Mouse (Mus musculus) liver, embryonic 15.5 days (tissue): ENCODE results near the gene Tex44. TPM values are rescaled to one million over a fixed set of nuclear protein-coding genes. Genes with fewer than 3 reads are reported as not detected.
A peak's percentile ranks its signal among the peaks of the same experiment; 100 is the strongest.

Experiments used
- ATAC-seq: fragments of 200-750 bp; cut with Nextera tagmentation; 2 replicates; pipeline ENCODE4 v1.8.0; 2017; ENCODE audit warnings: moderate number of reproducible peaks, mild to moderate bottlenecking, moderate library complexity; ENCODE audit not compliant: insufficient read depth
- H3K27ac ChIP-seq: fragments of 300-500 bp; sonication (generic); replicated peaks from 2 replicates; pipeline ENCODE4 v1.5.1; 2015; ENCODE audit warnings: mild to moderate bottlenecking, inconsistent platforms
- H3K27me3 ChIP-seq: fragments of 300-500 bp; sonication (generic); 2 replicates; pipeline ENCODE4 v1.6.1; 2015; ENCODE audit warnings: mild to moderate bottlenecking, inconsistent platforms
- H3K36me3 ChIP-seq: fragments of 300-500 bp; sonication (generic); replicated peaks from 2 replicates; pipeline ENCODE4 v1.6.1; 2015; ENCODE audit warnings: moderate library complexity, mild to moderate bottlenecking, inconsistent platforms
- H3K4me1 ChIP-seq: fragments of 300-500 bp; sonication (generic); replicated peaks from 2 replicates; pipeline ENCODE4 v1.6.1; 2015; ENCODE audit warnings: inconsistent platforms
- H3K4me2 ChIP-seq: fragments of 300-500 bp; sonication (generic); 2 replicates; pipeline ENCODE4 v1.6.1; 2015; ENCODE audit warnings: moderate library complexity, mild to moderate bottlenecking, inconsistent platforms
- H3K4me3 ChIP-seq: fragments of 300-500 bp; sonication (generic); replicated peaks from 2 replicates; pipeline ENCODE4 v1.5.1; 2015; ENCODE audit warnings: mild to moderate bottlenecking, inconsistent platforms
- H3K9ac ChIP-seq: fragments of 300-500 bp; sonication (generic); 2 replicates; pipeline ENCODE4 v1.6.1; 2015; ENCODE audit warnings: moderate library complexity, mild to moderate bottlenecking, inconsistent platforms
- H3K9me3 ChIP-seq: fragments of 300-500 bp; sonication (generic); replicated peaks from 2 replicates; pipeline ENCODE4 v1.6.1; 2016; ENCODE audit warnings: inconsistent platforms
- WGBS: fragments of 180-500 bp; shearing (Covaris S2); methylation state at CpG from one replicate; pipeline ENCODE4 v1.1.7; 2015; ENCODE audit warnings: mixed read lengths; ENCODE audit not compliant: insufficient replicate concordance; 5-methylcytosine and 5-hydroxymethylcytosine counted together
- polyA plus RNA-seq: library from polyadenylated mRNA; unstranded; fragments of >200 nt; fragmentation: Nextera tagmentation; extraction: Ambion mirVana; gene quantifications from 2 replicates; pipeline ENCODE4 v1.2.1, GENCODE M21; 2015

Tex44 gene
- polyA plus RNA-seq, 1 experiment from 2014 or later: not detected

GRCm38 (mm10) chr1:86437219-86438013 lies 11.3 kb downstream of the Tex44 start:
- no peak for ATAC-seq
- 0 out of 2 replicates have a peak overlapping the region, but pooled peaks have one; percentile 16 for H3K27ac ChIP-seq
- H3K27me3 ChIP-seq: 0 out of 2 replicates have a peak, but pooled peaks cover 3% of the 10 kb centered on the region
- H3K4me2 ChIP-seq: no peak overlapping the region
- WGBS: 39% methylated on average over 9 of the region's 9 CpGs
- no peaks in the 10 kb centered on the region for H3K36me3 ChIP-seq
- peaks cover 95% of the 10 kb centered on the region for H3K4me1 ChIP-seq
- no peak overlapping the region for H3K4me3 ChIP-seq
- H3K9me3 ChIP-seq: no peaks in the 10 kb centered on the region
- no peak overlapping the region for H3K9ac ChIP-seq

GRCm38 (mm10) chr1:86438014-86438319 lies 11.8 kb downstream of the Tex44 start:
- 29% methylated on average over 6 of the region's 6 CpGs for WGBS
- no peak for ATAC-seq
- no peak overlapping the region for H3K9ac ChIP-seq
- no peaks in the 10 kb centered on the region for H3K9me3 ChIP-seq
- H3K27ac ChIP-seq: 0 out of 2 replicates have a peak overlapping the region, but pooled peaks have one; percentile 16
- H3K4me2 ChIP-seq: no peak overlapping the region
- H3K4me3 ChIP-seq: no peak overlapping the region
- no peaks in the 10 kb centered on the region for H3K36me3 ChIP-seq
- 0 out of 2 replicates have a peak, but pooled peaks cover 9% of the 10 kb centered on the region for H3K27me3 ChIP-seq
- H3K4me1 ChIP-seq: peaks cover 95% of the 10 kb centered on the region

GRCm38 (mm10) chr1:86438501-86438900 lies 12.4 kb downstream of the Tex44 start:
- Histone ChIP-seq H3K4me3 (no peak overlapping the region), H3K27me3 (0 out of 2 replicates have a peak, but pooled peaks cover 10% of the 10 kb centered on the region), H3K4me1 (peaks cover 95% of the 10 kb centered on the region), H3K9ac (no peak overlapping the region), H3K4me2 (no peak overlapping the region), H3K36me3 (no peaks in the 10 kb centered on the region), H3K27ac (no peak overlapping the region), H3K9me3 (no peaks in the 10 kb centered on the region)
- no peak for ATAC-seq
- WGBS: 76% methylated on average over 2 of the region's 2 CpGs

GRCm38 (mm10) chr1:86439487-86440170 lies 13.5 kb downstream of the Tex44 start:
- WGBS: 31% methylated on average over 8 of the region's 8 CpGs
- Histone ChIP-seq H3K9me3 (no peaks in the 10 kb centered on the region), H3K36me3 (no peaks in the 10 kb centered on the region), H3K4me2 (no peak overlapping the region), H3K27ac (no peak overlapping the region), H3K4me3 (no peak overlapping the region), H3K4me1 (peaks cover 97% of the 10 kb centered on the region), H3K27me3 (0 out of 2 replicates have a peak, but pooled peaks cover 10% of the 10 kb centered on the region), H3K9ac (no peak overlapping the region)
- no peak for ATAC-seq

- peak; percentile 72 for ATAC-seq
- WGBS: 11% methylated on average over 18 of the region's 18 CpGs
- H3K9ac ChIP-seq: peak overlapping the region; percentile 72
- H3K27ac ChIP-seq: peak overlapping the region; percentile 90
- peak overlapping the region; percentile 70 for H3K4me3 ChIP-seq
- H3K27me3 ChIP-seq: 0 out of 2 replicates have a peak, but pooled peaks cover 10% of the 10 kb centered on the region
- H3K4me2 ChIP-seq: peak overlapping the region; percentile 99
- no peaks in the 10 kb centered on the region for H3K36me3 ChIP-seq
- H3K9me3 ChIP-seq: no peaks in the 10 kb centered on the region
- peaks cover 90% of the 10 kb centered on the region for H3K4me1 ChIP-seq
Observed at GRCm38 (mm10) chr1:86440171-86440886, 14.2 kb downstream of the Tex44 start.

GRCm38 (mm10) chr1:86440887-86441723 lies 15.0 kb downstream of the Tex44 start:
- WGBS: under 1% methylated on average over 28 of the region's 29 CpGs
- H3K9ac ChIP-seq: peak overlapping the region; percentile 72
- H3K4me2 ChIP-seq: peak overlapping the region; percentile 99
- no peaks in the 10 kb centered on the region for H3K36me3 ChIP-seq
- H3K4me3 ChIP-seq: peak overlapping the region; percentile 70
- H3K4me1 ChIP-seq: peaks cover 82% of the 10 kb centered on the region
- H3K27ac ChIP-seq: peak overlapping the region; percentile 90
- H3K27me3 ChIP-seq: 0 out of 2 replicates have a peak, but pooled peaks cover 10% of the 10 kb centered on the region
- no peaks in the 10 kb centered on the region for H3K9me3 ChIP-seq
- peak; percentile 51 for ATAC-seq

GRCm38 (mm10) chr1:86441724-86441979 lies 15.5 kb downstream of the Tex44 start:
- Histone ChIP-seq H3K27me3 (0 out of 2 replicates have a peak, but pooled peaks cover 10% of the 10 kb centered on the region), H3K4me2 (peak overlapping the region; percentile 99), H3K9me3 (no peaks in the 10 kb centered on the region), H3K4me1 (peaks cover 77% of the 10 kb centered on the region), H3K36me3 (no peaks in the 10 kb centered on the region), H3K9ac (peak overlapping the region; percentile 72), H3K4me3 (peak overlapping the region; percentile 70), H3K27ac (peak overlapping the region; percentile 90)
- 0% methylated on average over 5 of the region's 5 CpGs for WGBS
- ATAC-seq: no peak

GRCm38 (mm10) chr1:86441980-86442831 lies 16.1 kb downstream of the Tex44 start:
- WGBS: under 1% methylated on average over 81 of the region's 81 CpGs
- H3K27ac ChIP-seq: peak overlapping the region; percentile 90
- peak; percentile 43 for ATAC-seq
- no peaks in the 10 kb centered on the region for H3K9me3 ChIP-seq
- no peaks in the 10 kb centered on the region for H3K36me3 ChIP-seq
- H3K4me1 ChIP-seq: peaks cover 72% of the 10 kb centered on the region
- 0 out of 2 replicates have a peak, but pooled peaks cover 10% of the 10 kb centered on the region for H3K27me3 ChIP-seq
- peak overlapping the region; percentile 99 for H3K4me2 ChIP-seq
- peak overlapping the region; percentile 72 for H3K9ac ChIP-seq
- H3K4me3 ChIP-seq: peak overlapping the region; percentile 70

- H3K4me2 ChIP-seq: peak overlapping the region; percentile 99
- peak overlapping the region; percentile 70 for H3K4me3 ChIP-seq
- WGBS: 4% methylated on average over 24 of the region's 24 CpGs
- H3K27ac ChIP-seq: peak overlapping the region; percentile 90
- peak overlapping the region; percentile 72 for H3K9ac ChIP-seq
- no peaks in the 10 kb centered on the region for H3K9me3 ChIP-seq
- 0 out of 2 replicates have a peak, but pooled peaks cover 10% of the 10 kb centered on the region for H3K27me3 ChIP-seq
- no peaks in the 10 kb centered on the region for H3K36me3 ChIP-seq
- ATAC-seq: no peak; the same call in 1 of the 2 replicates
- H3K4me1 ChIP-seq: peaks cover 72% of the 10 kb centered on the region
Observed at GRCm38 (mm10) chr1:86442832-86443231, 16.7 kb downstream of the Tex44 start.
